Mouse (Mus musculus) ES-E14 (cell line): Measurements from ENCODE around the gene Fam50a. TPM values are rescaled to one million over a fixed set of nuclear protein-coding genes. Genes with fewer than 3 reads are reported as not detected.
A peak's percentile ranks its signal among the peaks of the same experiment; 100 is the strongest.

Source experiments
- DNase-seq: peaks from one replicate; pipeline ENCODE4 v3.0.0-alpha.2; 2013; ENCODE audit warnings: low read depth, low spot score
- H3K27ac ChIP-seq: 2 replicates; pipeline ENCODE4 v1.5.1; 2012; ENCODE audit warnings: low read depth, mild to moderate bottlenecking, low read length, moderate library complexity, mixed read lengths; ENCODE audit not compliant: poor library complexity, insufficient read depth, severe bottlenecking
- H3K36me3 ChIP-seq: 2 replicates; pipeline ENCODE4 v1.6.1; 2012; ENCODE audit warnings: mild to moderate bottlenecking, low read length, moderate library complexity, mixed read lengths; ENCODE audit not compliant: control insufficient read depth, poor library complexity, insufficient read depth, severe bottlenecking
- H3K4me1 ChIP-seq, 2 experiments: fragments of 150-350 bp in 1 of 2; sonication (generic) in 1 of 2; 2 replicates each; pipeline ENCODE4 v1.6.1; 2012; ENCODE audit warnings: low read length in 2 of 2, mild to moderate bottlenecking in 1 of 2, mixed read lengths in 1 of 2; ENCODE audit not compliant: control insufficient read depth in 2 of 2, insufficient read depth in 2 of 2, poor library complexity in 1 of 2
- H3K4me3 ChIP-seq, 2 experiments: fragments of 150-350 bp in 1 of 2; sonication (generic) in 1 of 2; 2 replicates each; pipeline ENCODE4 v1.5.1; 2012; ENCODE audit warnings: low read length in 2 of 2, low read depth in 1 of 2, mild to moderate bottlenecking in 1 of 2, mixed read lengths in 1 of 2; ENCODE audit not compliant: insufficient read depth in 1 of 2, poor library complexity in 1 of 2, severe bottlenecking in 1 of 2
- H3K9ac ChIP-seq: 2 replicates; pipeline ENCODE4 v1.6.1; 2012; ENCODE audit warnings: low read depth, mild to moderate bottlenecking, low read length, mixed read lengths; ENCODE audit not compliant: poor library complexity, insufficient read depth, severe bottlenecking
- H3K9me3 ChIP-seq: fragments of 150-350 bp; sonication (generic); 2 replicates; pipeline ENCODE4 v1.6.1; 2012; ENCODE audit warnings: low read depth, mild to moderate bottlenecking, low read length; ENCODE audit not compliant: control insufficient read depth, insufficient read depth
- CHD2 ChIP-seq: IDR thresholded peaks from 2 replicates; pipeline ENCODE4 v1.6.1; 2014; ENCODE audit warnings: mild to moderate bottlenecking, low read depth, low read length, inconsistent platforms
- HCFC1 ChIP-seq: IDR thresholded peaks from 2 replicates; pipeline ENCODE4 v1.6.1; 2012; ENCODE audit warnings: low read length, inconsistent platforms, borderline replicate concordance; ENCODE audit not compliant: insufficient read depth
- MAFK ChIP-seq: IDR thresholded peaks from 2 replicates; pipeline ENCODE4 v1.6.1; 2014; ENCODE audit warnings: mild to moderate bottlenecking, low read depth, low read length, inconsistent platforms; ENCODE audit not compliant: insufficient read depth
- ZC3H11A ChIP-seq: IDR thresholded peaks from 2 replicates; pipeline ENCODE4 v1.6.1; 2012; ENCODE audit warnings: low read depth, mild to moderate bottlenecking, inconsistent platforms, low read length, borderline replicate concordance
- ZNF384 ChIP-seq: IDR thresholded peaks from 2 replicates; pipeline ENCODE4 v1.6.1; 2012; ENCODE audit warnings: low read depth, low read length, inconsistent platforms
- in situ Hi-C, 2 experiments: fragments of 600-800 bp; cut with MboI; formaldehyde crosslinking; loops; one replicate each; pipeline ENCODE4 v1.15.1; 2025; ENCODE audit warnings: low sequenced_read_pairs in 2 of 2, inconsistent platforms in 1 of 2; ENCODE audit not compliant: unreplicated experiment in 2 of 2
- total RNA-seq: library from RNA; depleted of rRNA; stranded (reverse); fragments of 300-350 nt; gene quantifications from 2 replicates; pipeline ENCODE4 v1.2.3, GENCODE M21; 2012

Fam50a gene
- total RNA-seq, 1 experiment, result 33.6 TPM

DNA sequence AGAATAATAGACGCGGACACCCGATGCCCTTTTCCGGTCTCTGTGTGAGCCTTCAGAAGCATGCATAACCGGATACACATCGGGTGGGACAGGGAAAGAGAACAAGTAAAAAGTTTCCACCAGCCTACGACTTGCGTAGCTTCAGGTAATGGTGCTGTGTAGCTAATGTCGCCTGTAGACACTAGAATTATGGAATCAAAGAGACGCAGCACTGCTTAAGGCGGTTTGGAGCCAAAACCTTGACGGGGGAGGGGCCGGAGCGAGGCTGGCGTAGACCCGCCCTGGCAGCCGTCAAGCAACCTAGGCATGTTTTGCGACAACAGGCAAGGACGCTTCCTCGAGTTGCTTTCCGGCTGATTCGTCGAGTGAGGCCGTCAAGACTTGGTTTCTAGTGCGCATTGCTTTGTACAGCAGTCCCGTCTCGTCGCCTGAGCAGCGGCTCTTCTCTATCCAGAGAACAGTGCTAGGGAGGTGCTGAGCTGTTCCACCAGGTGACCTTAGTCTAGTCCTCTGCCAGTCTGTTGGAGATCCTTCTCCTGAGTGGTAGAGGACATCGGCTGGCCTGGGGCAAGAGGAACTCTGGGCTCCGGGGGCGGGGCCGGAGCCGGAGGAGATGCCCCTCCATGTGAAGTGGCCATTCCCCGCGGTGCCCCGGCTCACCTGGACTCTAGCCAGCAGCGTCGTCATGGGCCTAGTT, 30.3 kb upstream of the Fam50a start:
- no peak overlapping the region for H3K27ac ChIP-seq
- TF ChIP-seq MAFK (no peak), ZC3H11A (no peak), HCFC1 (no peak), ZNF384 (no peak), CHD2 (no peak)
- H3K4me1 ChIP-seq, result no peaks in the 10 kb centered on the region
- no peaks in the 10 kb centered on the region for H3K36me3 ChIP-seq
- H3K9me3 ChIP-seq, result no peaks in the 10 kb centered on the region
- no peak for DNase-seq
- H3K9ac ChIP-seq, result peak overlapping the region; percentile 80
- peak overlapping the region; percentile 83 to 93 for H3K4me3 ChIP-seq
- in situ Hi-C loops, result no loop called here

- peak overlapping the region; percentile 80 for H3K9ac ChIP-seq
- in situ Hi-C loops, result no loop called here
- H3K36me3 ChIP-seq, result peaks cover 1% of the 10 kb centered on the region; the same call in 1 of the 2 replicates
- no peak overlapping the region for H3K27ac ChIP-seq
- no peak for DNase-seq
- peak overlapping the region; percentile 83 to 93 for H3K4me3 ChIP-seq
- H3K9me3 ChIP-seq, result no peaks in the 10 kb centered on the region
- TF ChIP-seq MAFK, result no peak
- TF ChIP-seq ZC3H11A, result no peak
- TF ChIP-seq ZNF384, result no peak
- no peak for TF ChIP-seq HCFC1
- TF ChIP-seq CHD2, result no peak
- no peaks in the 10 kb centered on the region for H3K4me1 ChIP-seq
Measured at GRCm38 (mm10) chrX:74283092-74283437, 29.8 kb upstream of the Fam50a start.

GRCm38 (mm10) chrX:74293431-74293830, 19.4 kb upstream of the Fam50a start:
- no peak overlapping the region for H3K27ac ChIP-seq
- TF ChIP-seq ZC3H11A (no peak), CHD2 (no peak), ZNF384 (no peak), MAFK (no peak), HCFC1 (no peak)
- DNase-seq, result no peak
- H3K4me3 ChIP-seq, result no peak overlapping the region
- H3K9me3 ChIP-seq, result no peaks in the 10 kb centered on the region
- in situ Hi-C loops, result no loop called here
- H3K9ac ChIP-seq, result no peak overlapping the region
- no peaks in the 10 kb centered on the region for H3K4me1 ChIP-seq
- no peaks in the 10 kb centered on the region for H3K36me3 ChIP-seq

DNA sequence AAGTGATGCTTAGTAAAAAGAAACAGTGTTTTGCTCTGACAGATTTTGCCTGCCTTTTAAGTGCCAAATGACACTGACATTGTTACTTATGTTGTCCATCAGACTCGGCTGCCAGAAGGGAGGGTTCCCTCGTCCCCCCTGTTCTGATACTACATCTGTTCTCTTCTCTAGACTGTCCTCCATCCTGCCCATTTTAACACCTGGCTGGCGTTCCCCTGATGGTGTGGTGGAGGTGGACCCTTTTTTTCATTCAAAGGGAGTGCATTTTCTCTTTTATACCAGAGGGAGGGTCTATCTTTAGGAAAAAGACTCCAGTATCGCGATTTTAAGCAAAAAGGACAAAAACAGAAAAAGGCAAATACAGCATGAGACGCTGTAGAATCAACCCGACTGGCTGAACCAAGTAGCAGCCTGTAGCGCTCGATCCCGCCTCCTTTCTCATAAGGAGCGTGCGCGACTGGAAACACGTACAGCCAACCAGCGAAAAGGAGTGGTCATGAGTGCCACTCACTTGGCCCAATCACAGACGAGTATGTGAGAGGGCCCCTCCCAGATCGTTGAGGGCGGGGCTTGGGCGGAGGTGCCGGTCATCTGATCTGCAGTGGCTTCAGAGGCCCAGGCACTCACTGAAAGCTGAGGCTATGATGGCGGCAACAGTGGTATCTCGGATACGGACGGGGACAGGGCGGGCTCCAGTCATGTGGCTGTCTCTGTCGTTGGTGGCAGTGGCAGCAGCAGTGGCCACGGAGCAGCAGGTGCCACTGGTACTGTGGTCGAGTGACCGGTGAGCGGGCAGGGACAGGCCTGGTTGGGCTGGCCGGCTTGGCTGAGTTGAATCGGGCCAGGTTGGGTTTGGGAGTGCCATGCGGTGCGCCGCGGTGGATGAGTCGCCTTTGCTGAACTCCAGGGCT, 16.0 kb upstream of the Fam50a start, which contains the start of gene Atp6ap1:
Atp6ap1 (plus strand) TSS at position 560 of the 911 bp plus-strand sequence.
- H3K27ac ChIP-seq, result peak within 1 kb of the TSS; percentile 36
- peak within 1 kb of the TSS; percentile 92 for H3K9ac ChIP-seq
- peaks cover 0 to 2% of the 10 kb centered on the region in 2 experiments; a peak in 1 of 4 replicates for H3K4me1 ChIP-seq
- peak; percentile 78 for DNase-seq
- no peak for TF ChIP-seq ZC3H11A
- TF ChIP-seq CHD2, result peak; percentile 80; the same call in 1 of the 2 replicates
- H3K9me3 ChIP-seq, result no peaks in the 10 kb centered on the region
- in situ Hi-C loops, result no loop called here
- H3K36me3 ChIP-seq, result peaks cover 10% of the 10 kb centered on the region
- H3K4me3 ChIP-seq, result peak within 1 kb of the TSS; percentile 90 to 96
